ENCODE assay signal across 8 mouse cellular contexts in genomic region chr3:142395520-142396193, GRCm38 (mm10). TPM values are rescaled to one million over a fixed set of nuclear protein-coding genes. Genes with fewer than 3 reads are reported as not detected.
A peak's percentile ranks its signal among the peaks of the same experiment; 100 is the strongest.
DNase-seq lines count a peak whose midpoint lies in the region; ATAC-seq and TF ChIP-seq lines count a peak whose summit lies in the region.

Pdlim5 (minus strand) TSS chr3:142395696.

- H3K4me1 ChIP-seq in E14TG2a.4 (replicated peaks; ENCODE audit: low read depth, low read length) = peaks cover 23% of the 10 kb centered on the region
- H3K4me1 ChIP-seq in forebrain, embryonic 13.5 days = peaks cover 7% of the 10 kb centered on the region
- peaks cover 14% of the 10 kb centered on the region for H3K4me1 ChIP-seq in neural tube, embryonic 15.5 days

- H3K9me3 ChIP-seq in E14TG2a.4 (ENCODE audit: low read length) = no peaks in the 10 kb centered on the region
- H3K9me3 ChIP-seq in forebrain, embryonic 13.5 days (replicated peaks) = no peaks in the 10 kb centered on the region
- no peaks in the 10 kb centered on the region for H3K9me3 ChIP-seq in neural tube, embryonic 15.5 days (replicated peaks)

- peaks cover 5% of the 10 kb centered on the region; the same call in 1 of the 2 replicates for H3K36me3 ChIP-seq in E14TG2a.4 (ENCODE audit: insufficient read depth, low read length)
- H3K36me3 ChIP-seq in forebrain, embryonic 13.5 days (ENCODE audit: poor library complexity, severe bottlenecking) = no peaks in the 10 kb centered on the region
- H3K36me3 ChIP-seq in neural tube, embryonic 15.5 days = no peaks in the 10 kb centered on the region

- peak within 1 kb of the TSS; percentile 89 for H3K4me3 ChIP-seq in E14TG2a.4 (replicated peaks; ENCODE audit: low read length)
- H3K4me3 ChIP-seq in forebrain, embryonic 13.5 days = peak within 1 kb of the TSS; percentile 78
- H3K4me3 ChIP-seq in neural tube, embryonic 15.5 days (replicated peaks) = peak within 1 kb of the TSS; percentile 83

- H3K27me3 ChIP-seq in E14TG2a.4 (ENCODE audit: insufficient read depth, low read length) = no peaks in the 10 kb centered on the region
- 0 out of 2 replicates have a peak, but pooled peaks cover 5% of the 10 kb centered on the region for H3K27me3 ChIP-seq in forebrain, embryonic 13.5 days
- H3K27me3 ChIP-seq in neural tube, embryonic 15.5 days (replicated peaks) = no peaks in the 10 kb centered on the region

- DNase-seq in c-Kit-positive CD71-positive TER-119-positive erythroid progenitor cells, embryonic 14.5 days (ENCODE audit: low spot score) = peak; percentile 89
- DNase-seq in heart, postnatal 10 days = peak; percentile 98 to 99
- DNase-seq in layer of hippocampus, adult 11-12 months (ENCODE audit: low spot score) = peak; percentile 88
- peak; percentile 95 for DNase-seq in lung, adult 18-20 months
- DNase-seq in testis, postnatal 14 days (ENCODE audit: low spot score) = peak; percentile 92

- no peak for TF ChIP-seq CTCF in E14TG2a.4 (conservative IDR thresholded peaks at IDR 0.05; ENCODE audit: low read length)

- intact Hi-C loops in heart, postnatal 10 days (cut with DNase I) = loop anchor here (1.0 to 2.0 kb wide), 3 partner anchors 48 to 101 kb away; no protein-coding TSS in a partner anchor

- under 1% methylated on average over 45 of the region's 46 CpGs for WGBS in forebrain, embryonic 13.5 days
- under 1% methylated on average over 46 of the region's 46 CpGs for WGBS in neural tube, embryonic 15.5 days

- H3K9ac ChIP-seq in forebrain, embryonic 13.5 days = peak within 1 kb of the TSS; percentile 75
- H3K9ac ChIP-seq in neural tube, embryonic 15.5 days (replicated peaks) = peak within 1 kb of the TSS; percentile 67

- no peak within 1 kb of the TSS for H3K27ac ChIP-seq in forebrain, embryonic 13.5 days
- H3K27ac ChIP-seq in neural tube, embryonic 15.5 days (replicated peaks) = peak within 1 kb of the TSS; percentile 57

- peak within 1 kb of the TSS; percentile 83 for H3K4me2 ChIP-seq in forebrain, embryonic 13.5 days
- H3K4me2 ChIP-seq in neural tube, embryonic 15.5 days = peak within 1 kb of the TSS; percentile 70

- peak; percentile 99 for ATAC-seq in forebrain, embryonic 13.5 days
- ATAC-seq in neural tube, embryonic 15.5 days (ENCODE audit: low FRiP score) = peak; percentile 99

RNA-seq across cellular contexts. Expression of gene Pdlim5, which starts in this region (rescaled TPM):
- polyA plus RNA-seq in forebrain, embryonic 13.5 days (2015; fragmentation: Nextera tagmentation; extraction: Ambion mirVana) = 8.7 and 10.7 TPM in 2 replicates
- total RNA-seq in heart, postnatal 10 days (2021) = 100 to 1,000 TPM; 523 to 617 TPM
- 17.4 and 21.3 TPM in 2 replicates for polyA plus RNA-seq in neural tube, embryonic 15.5 days (2015; fragmentation: Nextera tagmentation; extraction: Ambion mirVana)
